Mouse (Mus musculus): ENCODE measurements around the gene Nxph1.

GRCm38 (mm10) chr6:9267998-9268397, 319.8 kb downstream of the Nxph1 start:
- TF ChIP-seq POLR2A (IDR thresholded peaks at IDR 0.05; ENCODE audit: low read depth, low read length) (no peak), CTCF (IDR thresholded peaks at IDR 0.05; ENCODE audit: extremely low read depth, insufficient read length, insufficient replicate concordance, low read depth, low read length) (no peak)

All from small intestine, adult 2 months (tissue).